Mouse (Mus musculus): Measurements from ENCODE around the gene Kcnmb2. TPM values are rescaled to one million over a fixed set of nuclear protein-coding genes. Genes with fewer than 3 reads are reported as not detected.
A peak's percentile ranks its signal among the peaks of the same experiment; 100 is the strongest.

Gene Kcnmb2
- polyA plus RNA-seq, 1 experiment from 2014 or later: 3.8 TPM

DNA sequence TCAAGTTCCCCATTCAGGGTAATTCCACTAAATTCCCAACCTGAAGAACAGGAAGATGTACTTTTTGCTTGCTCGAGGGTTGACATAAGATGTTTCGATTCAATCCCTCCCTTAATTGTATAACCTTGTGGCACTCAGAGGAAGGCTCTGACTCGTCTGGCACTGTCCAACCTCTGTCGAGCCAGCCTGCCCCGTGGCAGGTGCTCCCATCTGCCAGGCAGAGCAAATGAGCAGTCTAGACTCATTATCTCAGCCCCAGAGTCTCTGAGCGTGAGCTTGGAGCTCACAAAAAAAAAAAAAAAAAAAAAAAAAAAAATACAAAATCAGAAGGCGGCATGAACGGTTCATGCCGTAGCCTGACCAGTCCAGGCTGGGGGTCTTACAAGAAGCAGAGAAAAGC is 130.1 kb downstream of the Kcnmb2 start:
- no peaks in the 10 kb centered on the region for H3K9me3 ChIP-seq (ENCODE audit: low read length)
- no peak overlapping the region for H3K4me2 ChIP-seq (replicated peaks; ENCODE audit: low read depth, low read length)
- no peak for DNase-seq (ENCODE audit: low spot score)
- no peak overlapping the region for H3K4me3 ChIP-seq (ENCODE audit: low read depth, low read length)
- ATAC-seq: no peak
- H3K27ac ChIP-seq (ENCODE audit: low read length): no peak overlapping the region
- WGBS: 60% methylated on average over 8 of the region's 9 CpGs
- TF ChIP-seq EP300 (IDR thresholded peaks at IDR 0.05) (no peak), CTCF (IDR thresholded peaks at IDR 0.05) (no peak)
- H3K36me3 ChIP-seq (ENCODE audit: insufficient read depth, low read length): no peaks in the 10 kb centered on the region
- H3K9ac ChIP-seq (replicated peaks; ENCODE audit: low read depth): no peak overlapping the region
- H3K27me3 ChIP-seq (replicated peaks; ENCODE audit: insufficient read depth, low read length): no peaks in the 10 kb centered on the region
- H3K4me1 ChIP-seq (ENCODE audit: insufficient read depth, low read depth, low read length): no peaks in the 10 kb centered on the region

DNA sequence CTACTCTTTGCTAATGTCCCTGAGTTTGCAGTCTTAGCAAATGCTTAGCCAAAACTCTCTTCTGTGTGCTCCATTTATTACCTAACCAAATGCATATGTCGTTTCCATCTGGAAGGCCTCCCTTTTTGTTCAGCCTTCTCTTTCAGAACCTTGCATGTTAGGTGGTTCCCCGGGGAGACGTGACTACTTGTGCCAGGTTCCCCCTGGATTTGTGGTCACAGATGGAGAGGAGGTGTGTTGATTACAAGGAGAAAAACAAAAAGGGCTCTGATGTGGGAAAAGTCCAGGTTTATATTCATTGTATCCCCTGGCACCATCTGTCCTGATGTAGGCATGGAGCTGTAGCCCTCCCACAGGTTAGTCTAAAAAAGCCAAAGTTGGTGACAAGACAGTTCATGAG is 141.5 kb downstream of the Kcnmb2 start:
- TF ChIP-seq EP300 (IDR thresholded peaks at IDR 0.05) (no peak), CTCF (IDR thresholded peaks at IDR 0.05) (no peak)
- Histone ChIP-seq H3K4me2 (replicated peaks; ENCODE audit: low read depth, low read length) (no peak overlapping the region), H3K9me3 (ENCODE audit: low read length) (no peaks in the 10 kb centered on the region), H3K27ac (ENCODE audit: low read length) (no peak overlapping the region), H3K4me1 (ENCODE audit: insufficient read depth, low read depth, low read length) (no peaks in the 10 kb centered on the region), H3K9ac (replicated peaks; ENCODE audit: low read depth) (no peak overlapping the region), H3K4me3 (ENCODE audit: low read depth, low read length) (no peak overlapping the region), H3K36me3 (ENCODE audit: insufficient read depth, low read length) (no peaks in the 10 kb centered on the region), H3K27me3 (replicated peaks; ENCODE audit: insufficient read depth, low read length) (no peaks in the 10 kb centered on the region)
- ATAC-seq: no peak
- WGBS: 83% methylated on average over 3 of the region's 3 CpGs
- DNase-seq (ENCODE audit: low spot score): no peak

DNA sequence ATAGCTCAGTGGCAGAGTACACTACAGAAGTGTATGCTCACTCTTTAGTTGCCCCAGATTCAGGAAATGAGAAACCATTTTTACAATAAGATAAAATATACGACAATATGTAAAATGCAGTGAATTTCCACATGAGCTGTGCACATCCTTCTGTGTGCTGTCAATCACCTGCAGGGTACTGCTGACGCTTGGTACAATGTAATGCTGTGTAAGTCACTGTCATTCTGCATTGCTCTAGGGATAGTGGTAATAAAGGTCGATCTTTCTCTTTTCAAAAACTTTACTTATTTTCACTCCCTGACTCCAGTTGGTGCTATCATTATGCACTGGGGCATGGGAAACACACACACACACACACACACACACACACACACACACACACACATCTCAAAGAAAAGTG is 146.5 kb downstream of the Kcnmb2 start:
- no peaks in the 10 kb centered on the region for H3K4me1 ChIP-seq (ENCODE audit: insufficient read depth, low read depth, low read length)
- H3K4me3 ChIP-seq (ENCODE audit: low read depth, low read length): no peak overlapping the region
- no peak overlapping the region for H3K4me2 ChIP-seq (replicated peaks; ENCODE audit: low read depth, low read length)
- no peaks in the 10 kb centered on the region for H3K36me3 ChIP-seq (ENCODE audit: insufficient read depth, low read length)
- H3K27ac ChIP-seq (ENCODE audit: low read length): no peak overlapping the region
- no peaks in the 10 kb centered on the region for H3K9me3 ChIP-seq (ENCODE audit: low read length)
- no peak overlapping the region for H3K9ac ChIP-seq (replicated peaks; ENCODE audit: low read depth)
- DNase-seq (ENCODE audit: low spot score) (no peak), ATAC-seq (no peak)
- TF ChIP-seq EP300 (IDR thresholded peaks at IDR 0.05): no peak
- no peak for TF ChIP-seq CTCF (IDR thresholded peaks at IDR 0.05)
- H3K27me3 ChIP-seq (replicated peaks; ENCODE audit: insufficient read depth, low read length): no peaks in the 10 kb centered on the region
- 76% methylated on average over 3 of the region's 3 CpGs for WGBS

DNA sequence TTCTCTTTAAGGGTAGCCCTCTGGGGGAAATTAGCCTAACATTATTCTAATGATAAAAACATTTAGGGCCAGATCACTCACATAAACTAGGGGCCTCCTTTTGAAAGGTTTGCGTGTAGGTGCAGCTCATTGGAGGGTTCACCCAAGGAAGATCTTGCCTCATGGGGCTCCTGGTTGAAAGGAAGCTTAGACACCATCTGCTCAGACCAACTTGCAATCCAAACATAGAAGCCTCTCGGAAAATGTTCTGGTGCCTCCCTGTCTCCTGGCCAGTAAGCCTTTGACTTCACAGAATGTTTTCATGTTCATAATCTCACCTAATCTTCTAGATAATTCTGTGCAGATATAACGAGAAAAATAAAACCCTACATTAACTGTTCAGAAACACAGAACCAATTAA is 150.3 kb downstream of the Kcnmb2 start:
- Histone ChIP-seq H3K9ac (replicated peaks; ENCODE audit: low read depth) (no peak overlapping the region), H3K27me3 (replicated peaks; ENCODE audit: insufficient read depth, low read length) (no peaks in the 10 kb centered on the region), H3K4me3 (ENCODE audit: low read depth, low read length) (no peak overlapping the region), H3K27ac (ENCODE audit: low read length) (no peak overlapping the region), H3K4me1 (ENCODE audit: insufficient read depth, low read depth, low read length) (no peaks in the 10 kb centered on the region), H3K36me3 (ENCODE audit: insufficient read depth, low read length) (no peaks in the 10 kb centered on the region), H3K9me3 (ENCODE audit: low read length) (no peaks in the 10 kb centered on the region), H3K4me2 (replicated peaks; ENCODE audit: low read depth, low read length) (no peak overlapping the region)
- 73% methylated on average over 3 of the region's 3 CpGs for WGBS
- ATAC-seq (no peak), DNase-seq (ENCODE audit: low spot score) (no peak)
- no peak for TF ChIP-seq EP300 (IDR thresholded peaks at IDR 0.05)
- TF ChIP-seq CTCF (IDR thresholded peaks at IDR 0.05): no peak

DNA sequence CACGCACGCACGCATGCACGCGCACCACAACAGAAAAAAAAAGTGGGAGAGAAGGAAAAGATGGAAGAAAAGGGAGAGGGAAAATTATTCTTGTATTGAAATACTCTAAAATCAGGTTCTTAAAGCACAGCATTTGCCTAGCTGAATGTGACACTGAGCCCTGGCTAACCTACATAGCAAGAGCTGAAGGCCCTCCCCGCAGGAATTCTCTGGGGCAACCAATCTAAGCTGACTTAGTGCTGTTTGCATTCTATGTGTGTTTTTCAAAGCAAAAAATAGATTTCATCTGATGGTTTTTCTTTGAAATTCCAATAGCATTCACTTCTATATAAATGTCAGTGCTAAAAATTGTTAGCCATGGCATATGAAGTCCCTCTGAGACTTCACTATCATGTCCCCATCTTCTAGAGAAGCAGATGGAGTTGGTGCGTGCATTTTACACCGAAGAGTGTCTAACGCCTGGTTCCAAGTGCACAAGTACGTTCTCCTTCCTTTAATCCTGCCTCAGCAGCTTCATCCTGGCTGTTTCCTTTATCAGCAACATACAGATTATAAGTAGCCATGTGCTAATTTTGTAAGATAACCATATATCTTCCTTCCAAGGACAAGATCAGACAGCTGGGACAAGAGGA is 151.4 kb downstream of the Kcnmb2 start:
- no peak for ATAC-seq
- no peak for DNase-seq (ENCODE audit: low spot score)
- Histone ChIP-seq H3K36me3 (ENCODE audit: insufficient read depth, low read length) (no peaks in the 10 kb centered on the region), H3K27ac (ENCODE audit: low read length) (no peak overlapping the region), H3K4me3 (ENCODE audit: low read depth, low read length) (no peak overlapping the region), H3K9me3 (ENCODE audit: low read length) (no peaks in the 10 kb centered on the region), H3K9ac (replicated peaks; ENCODE audit: low read depth) (no peak overlapping the region), H3K27me3 (replicated peaks; ENCODE audit: insufficient read depth, low read length) (no peaks in the 10 kb centered on the region), H3K4me2 (replicated peaks; ENCODE audit: low read depth, low read length) (no peak overlapping the region), H3K4me1 (ENCODE audit: insufficient read depth, low read depth, low read length) (no peaks in the 10 kb centered on the region)
- no peak for TF ChIP-seq EP300 (IDR thresholded peaks at IDR 0.05)
- no peak for TF ChIP-seq CTCF (IDR thresholded peaks at IDR 0.05)
- 85% methylated on average over 10 of the region's 10 CpGs for WGBS

DNA sequence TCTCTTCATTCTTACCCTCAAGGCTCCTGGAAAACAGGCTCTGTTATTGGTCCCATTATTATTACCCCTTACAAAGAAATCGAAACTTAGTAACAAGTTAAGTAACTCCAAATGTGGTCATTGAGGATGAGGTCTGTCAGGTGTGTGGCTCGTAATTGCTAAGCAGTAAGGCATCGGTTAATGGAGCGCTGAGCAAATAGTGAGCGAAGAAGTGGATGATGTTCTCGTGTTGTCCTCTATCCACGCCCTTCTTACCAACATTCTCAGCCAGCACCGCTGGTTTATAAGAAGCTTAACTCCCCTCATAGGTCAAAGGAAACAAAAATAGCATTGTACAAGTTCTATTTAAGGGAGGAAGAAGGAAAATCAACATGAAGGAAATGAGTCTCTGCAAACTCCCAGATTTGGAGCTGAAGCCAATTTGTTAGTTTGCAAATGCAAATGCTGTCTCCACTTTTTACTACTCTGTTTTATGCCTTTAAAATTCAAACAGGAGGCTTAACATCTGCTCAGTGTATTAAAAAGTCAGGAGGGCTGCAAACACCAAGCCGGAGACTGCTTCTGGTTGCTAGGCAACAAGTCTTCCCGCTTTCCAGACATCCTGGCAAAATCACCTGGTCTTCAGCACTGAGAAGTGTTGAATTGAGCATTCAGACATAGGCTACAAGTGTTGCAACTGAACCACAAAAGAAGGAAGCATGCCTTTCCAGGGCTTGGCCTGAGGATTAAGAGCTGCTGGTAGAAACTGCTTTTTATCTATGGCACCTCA is 157.8 kb downstream of the Kcnmb2 start:
- WGBS: 45% methylated on average over 10 of the region's 10 CpGs
- DNase-seq (ENCODE audit: low spot score) (peak; percentile 11), ATAC-seq (no peak)
- H3K27me3 ChIP-seq (replicated peaks; ENCODE audit: insufficient read depth, low read length): no peaks in the 10 kb centered on the region
- no peak overlapping the region for H3K27ac ChIP-seq (ENCODE audit: low read length)
- no peak for TF ChIP-seq EP300 (IDR thresholded peaks at IDR 0.05)
- no peak for TF ChIP-seq CTCF (IDR thresholded peaks at IDR 0.05)
- no peaks in the 10 kb centered on the region for H3K36me3 ChIP-seq (ENCODE audit: insufficient read depth, low read length)
- no peaks in the 10 kb centered on the region; the same call in 1 of the 2 replicates for H3K4me1 ChIP-seq (ENCODE audit: insufficient read depth, low read depth, low read length)
- H3K9ac ChIP-seq (replicated peaks; ENCODE audit: low read depth): no peak overlapping the region
- no peak overlapping the region for H3K4me3 ChIP-seq (ENCODE audit: low read depth, low read length)
- H3K9me3 ChIP-seq (ENCODE audit: low read length): no peaks in the 10 kb centered on the region
- no peak overlapping the region for H3K4me2 ChIP-seq (replicated peaks; ENCODE audit: low read depth, low read length)

Data from lung, postnatal 0 days (tissue).